Mouse (Mus musculus) embryo, embryonic 11 days (tissue): Measurements from ENCODE around the gene Gm8297.
"Not testable (repeated sequence)": the region's sequence is repeated elsewhere in the genome, so short reads cannot be mapped to it uniquely, and the experiment has no call there.

ENCODE experiments used
- DNase-seq: peaks from one replicate; pipeline ENCODE4 v3.0.0-alpha.2; 2015

The Gm8297 gene

DNA sequence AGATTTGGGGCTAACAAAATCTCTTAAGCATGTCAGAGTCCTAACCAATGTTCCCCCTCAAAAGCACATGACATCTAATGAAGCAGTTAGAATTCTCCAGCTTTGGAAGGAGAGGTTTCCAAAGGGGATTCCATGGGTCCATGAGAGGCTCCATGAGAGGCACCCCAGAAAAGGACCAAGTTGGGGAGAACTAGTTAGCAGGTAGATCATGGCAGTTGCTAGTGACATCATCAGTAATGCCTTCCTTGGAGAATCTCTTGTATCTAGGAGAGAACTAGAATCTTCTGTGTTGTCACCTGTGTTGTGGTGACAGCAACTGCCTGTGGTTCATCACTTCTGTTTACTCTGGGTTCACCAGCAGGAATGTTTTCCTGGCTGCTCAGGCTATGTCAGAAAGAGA, at the start of gene Gm8297:
TSS of gene Gm8297 (plus strand) at position 301 of the 400 bp plus-strand sequence.
- not testable (repeated sequence) for DNase-seq

DNA sequence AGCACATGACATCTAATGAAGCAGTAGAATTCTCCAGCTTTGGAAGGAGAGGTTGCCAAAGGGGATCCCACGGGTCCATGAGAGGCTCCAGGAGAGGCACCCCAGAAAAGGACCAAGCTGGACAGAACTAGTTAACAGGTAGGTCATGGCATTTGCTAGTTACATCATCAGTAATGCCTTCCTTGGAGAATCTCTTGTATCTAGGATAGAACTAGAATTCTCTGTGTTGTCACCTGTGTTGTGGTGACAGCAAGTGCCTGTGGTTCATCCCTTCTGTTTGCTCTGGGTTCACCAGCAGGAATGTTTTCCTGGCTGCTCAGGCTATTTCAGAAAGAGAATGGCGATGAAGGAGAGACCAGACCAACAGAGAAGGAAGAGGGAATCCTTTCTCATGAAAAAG, 31.9 kb downstream of the Gm8297 start, which contains the start of gene Gm3298:
TSS of gene Gm3298 (plus strand) at position 301 of the 400 bp plus-strand sequence.
- DNase-seq: not testable (repeated sequence)
